Mouse (Mus musculus) MN1 (cell line): ENCODE measurements around the gene Hhip.
"Not testable (repeated sequence)": the region's sequence is repeated elsewhere in the genome, so short reads cannot be mapped to it uniquely, and the experiment has no call there.

ENCODE experiments used
- DNase-seq: peaks from one replicate; pipeline ENCODE4 v3.0.0-alpha.2; 2016; ENCODE audit warnings: low spot score

The Hhip gene

DNA sequence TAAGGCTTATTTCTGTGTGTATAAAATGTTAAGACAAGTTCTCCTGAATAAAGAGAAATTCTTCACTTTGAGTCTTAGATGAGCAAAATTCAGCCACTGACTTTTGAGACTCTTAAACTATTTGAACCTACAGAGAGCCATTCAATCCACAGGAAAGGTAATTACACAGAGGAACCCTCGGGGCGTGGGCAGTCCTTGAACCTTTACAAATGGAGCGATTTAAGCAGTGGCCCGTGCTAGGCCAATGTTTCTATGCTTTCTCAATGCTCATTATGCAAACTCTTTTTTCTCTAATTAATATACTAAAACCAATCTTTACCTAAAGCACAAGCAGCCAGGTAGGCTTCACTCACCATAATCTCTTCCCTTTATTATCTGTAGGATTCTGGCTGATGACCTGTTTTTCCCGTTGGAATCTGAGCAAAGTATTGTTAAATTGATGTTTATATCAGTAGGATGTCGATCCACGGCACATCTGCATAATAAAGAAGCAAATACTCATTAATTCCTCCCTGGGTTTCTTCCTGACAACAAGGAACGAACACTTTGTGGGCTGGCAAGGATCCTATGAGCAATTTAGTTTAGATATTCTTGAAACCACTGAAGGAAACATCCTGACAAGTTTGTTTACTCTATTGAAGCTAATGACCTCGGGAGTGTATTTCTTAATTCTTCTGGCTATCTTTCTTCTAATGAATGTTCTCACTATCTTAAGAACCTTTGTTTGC lies 65.5 kb downstream of the Hhip start:
- DNase-seq, result no peak

GRCm38 (mm10) chr8:79991420-79991819 lies 66.4 kb downstream of the Hhip start:
- not testable (repeated sequence) for DNase-seq

DNA sequence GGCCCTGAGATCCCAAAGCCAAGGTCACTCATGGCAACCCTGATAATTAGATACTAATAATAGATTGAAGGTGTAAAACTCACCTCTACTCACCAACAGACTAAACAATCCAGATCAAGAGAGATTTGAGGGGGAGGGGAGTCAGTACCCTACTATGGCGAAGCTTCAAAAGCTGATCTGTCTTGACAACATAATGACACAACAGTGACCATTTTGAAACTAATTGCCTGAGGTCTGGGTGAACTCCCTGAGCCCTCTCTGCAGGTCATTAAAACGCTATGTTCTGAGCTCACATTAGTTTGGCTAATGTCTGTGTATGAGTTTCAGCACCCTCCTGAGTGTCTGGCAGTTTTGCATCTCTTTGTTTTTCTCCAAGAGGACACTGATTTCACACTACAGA lies 72.9 kb downstream of the Hhip start:
- no peak for DNase-seq

DNA sequence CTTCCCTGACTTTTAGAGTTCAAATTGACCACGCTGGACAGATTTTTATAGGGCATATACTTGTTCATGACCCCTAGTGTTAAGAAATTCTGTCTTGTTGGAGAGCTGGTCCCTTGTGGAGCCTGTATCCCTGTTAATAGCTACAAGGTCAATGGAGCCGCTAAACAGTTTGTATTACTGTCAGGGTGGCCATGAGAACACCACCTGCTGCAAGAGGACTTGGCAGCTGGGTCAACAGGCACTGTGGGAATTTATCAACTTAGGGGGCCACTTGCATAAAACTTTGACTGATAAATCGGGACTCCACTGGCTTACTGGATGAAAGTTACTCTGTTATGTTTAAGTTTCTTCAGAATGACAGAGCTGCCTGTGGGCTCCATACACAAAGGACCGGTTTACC lies 75.7 kb downstream of the Hhip start:
- no peak for DNase-seq

DNA sequence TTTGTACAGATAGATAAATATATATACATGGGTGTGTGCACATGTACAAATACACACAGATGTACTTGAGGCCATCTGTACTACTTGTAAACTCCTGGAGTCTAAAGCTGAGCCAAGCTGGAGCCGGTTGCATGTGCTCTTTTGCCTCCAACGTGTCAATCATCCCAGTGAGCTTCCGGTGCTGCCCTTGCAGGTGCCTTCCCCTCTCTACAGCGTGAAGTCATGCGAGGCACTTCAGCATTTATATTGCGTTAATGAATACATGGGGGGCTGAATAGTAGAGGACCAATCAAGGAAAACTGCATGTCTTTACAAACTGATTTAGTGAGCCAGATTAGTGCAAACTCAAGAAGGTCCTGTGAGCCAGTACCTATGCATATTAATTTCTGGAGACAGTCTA lies 91.6 kb downstream of the Hhip start:
- no peak for DNase-seq

GRCm38 (mm10) chr8:79952857-79953256 lies 104.9 kb downstream of the Hhip start:
- DNase-seq, result no peak

GRCm38 (mm10) chr8:79950376-79950775 lies 107.4 kb downstream of the Hhip start:
- DNase-seq, result no peak

DNA sequence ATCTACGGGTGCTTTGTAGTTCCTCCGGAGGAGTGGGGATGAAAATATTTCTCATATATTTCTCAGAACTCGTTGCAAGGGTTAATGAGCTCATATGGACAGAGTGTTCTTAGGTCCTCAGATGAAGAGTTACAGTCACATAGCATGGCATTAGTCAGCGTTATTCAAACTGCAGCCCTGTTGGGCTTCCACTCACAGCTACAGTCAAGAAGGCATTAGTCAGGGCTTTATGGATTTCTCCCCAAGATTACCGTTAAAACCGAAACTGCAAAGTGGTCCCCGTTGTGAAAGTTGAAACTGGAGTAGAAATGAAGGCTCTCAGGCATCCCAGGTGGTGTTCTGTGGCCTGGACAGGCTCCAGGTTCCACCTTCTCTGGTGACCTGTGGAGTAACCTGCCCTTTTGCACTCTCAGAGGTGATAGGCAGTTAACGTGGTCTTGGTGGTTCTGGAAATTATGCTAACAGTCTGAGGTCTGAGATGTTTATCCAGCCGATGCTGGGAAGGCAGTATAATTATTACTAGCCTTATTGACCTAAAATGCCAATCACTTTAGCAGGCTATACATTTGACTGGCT lies 112.2 kb downstream of the Hhip start:
- no peak for DNase-seq

DNA sequence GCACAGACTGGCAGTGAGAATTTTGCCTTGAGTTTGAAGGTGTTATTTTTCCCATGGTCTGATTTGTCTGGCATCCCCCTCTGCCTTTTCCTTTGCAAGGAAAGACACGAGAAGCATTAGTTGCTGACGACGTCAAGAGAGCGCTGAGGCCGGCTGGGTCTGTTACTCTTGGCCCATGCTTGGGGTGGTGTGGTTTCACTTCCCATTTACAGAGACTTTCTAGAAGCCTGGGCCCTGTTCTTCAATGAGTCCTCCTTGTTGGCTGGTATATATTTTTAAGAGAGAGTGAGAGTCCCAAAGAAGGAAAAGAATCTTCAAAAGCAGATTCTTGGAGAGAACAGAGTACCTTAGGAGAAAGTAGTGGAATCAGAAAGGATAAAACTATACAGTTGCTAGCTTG lies 116.7 kb downstream of the Hhip start:
- no peak for DNase-seq

GRCm38 (mm10) chr8:79936856-79937445 lies 120.9 kb downstream of the Hhip start:
- no peak for DNase-seq

DNA sequence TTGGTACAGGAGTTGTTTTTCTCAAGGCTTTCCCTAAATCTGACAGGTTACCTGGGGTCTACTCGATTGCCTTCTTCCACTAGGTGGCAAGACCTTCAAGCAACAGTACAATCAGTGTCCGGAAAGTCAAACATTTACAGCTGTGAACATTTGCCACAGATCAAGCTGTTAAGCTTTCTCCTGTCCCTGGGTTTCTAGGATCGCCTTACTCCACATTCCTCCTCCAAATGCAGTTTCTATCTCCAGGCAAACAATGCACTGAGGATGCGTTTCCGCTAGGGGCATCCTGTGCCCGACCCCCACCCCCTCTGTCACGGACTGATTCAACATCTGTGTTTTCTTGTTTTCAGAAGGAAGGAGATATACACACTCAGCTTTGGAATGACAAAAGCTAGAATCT lies 122.0 kb downstream of the Hhip start:
- DNase-seq, result no peak

- no peak for DNase-seq
Observed at GRCm38 (mm10) chr8:79929202-79929601, 128.6 kb downstream of the Hhip start.

GRCm38 (mm10) chr8:79917211-79917610 lies 140.6 kb downstream of the Hhip start:
- no peak for DNase-seq
